Mouse (Mus musculus) ES-E14 (cell line): Measurements from ENCODE around the gene Thap11. TPM values are rescaled to one million over a fixed set of nuclear protein-coding genes. Genes with fewer than 3 reads are reported as not detected.

Experiments used
- DNase-seq: peaks from one replicate; pipeline ENCODE4 v3.0.0-alpha.2; 2013; ENCODE audit warnings: low read depth, low spot score
- H3K27ac ChIP-seq: 2 replicates; pipeline ENCODE4 v1.5.1; 2012; ENCODE audit warnings: low read depth, mild to moderate bottlenecking, low read length, moderate library complexity, mixed read lengths; ENCODE audit not compliant: poor library complexity, insufficient read depth, severe bottlenecking
- H3K36me3 ChIP-seq: 2 replicates; pipeline ENCODE4 v1.6.1; 2012; ENCODE audit warnings: mild to moderate bottlenecking, low read length, moderate library complexity, mixed read lengths; ENCODE audit not compliant: control insufficient read depth, poor library complexity, insufficient read depth, severe bottlenecking
- H3K4me1 ChIP-seq, 2 experiments: fragments of 150-350 bp in 1 of 2; sonication (generic) in 1 of 2; 2 replicates each; pipeline ENCODE4 v1.6.1; 2012; ENCODE audit warnings: low read length in 2 of 2, mild to moderate bottlenecking in 1 of 2, mixed read lengths in 1 of 2; ENCODE audit not compliant: control insufficient read depth in 2 of 2, insufficient read depth in 2 of 2, poor library complexity in 1 of 2
- H3K4me3 ChIP-seq, 2 experiments: fragments of 150-350 bp in 1 of 2; sonication (generic) in 1 of 2; 2 replicates each; pipeline ENCODE4 v1.5.1; 2012; ENCODE audit warnings: low read length in 2 of 2, low read depth in 1 of 2, mild to moderate bottlenecking in 1 of 2, mixed read lengths in 1 of 2; ENCODE audit not compliant: insufficient read depth in 1 of 2, poor library complexity in 1 of 2, severe bottlenecking in 1 of 2
- H3K9ac ChIP-seq: 2 replicates; pipeline ENCODE4 v1.6.1; 2012; ENCODE audit warnings: low read depth, mild to moderate bottlenecking, low read length, mixed read lengths; ENCODE audit not compliant: poor library complexity, insufficient read depth, severe bottlenecking
- H3K9me3 ChIP-seq: fragments of 150-350 bp; sonication (generic); 2 replicates; pipeline ENCODE4 v1.6.1; 2012; ENCODE audit warnings: low read depth, mild to moderate bottlenecking, low read length; ENCODE audit not compliant: control insufficient read depth, insufficient read depth
- CHD2 ChIP-seq: IDR thresholded peaks from 2 replicates; pipeline ENCODE4 v1.6.1; 2014; ENCODE audit warnings: mild to moderate bottlenecking, low read depth, low read length, inconsistent platforms
- HCFC1 ChIP-seq: IDR thresholded peaks from 2 replicates; pipeline ENCODE4 v1.6.1; 2012; ENCODE audit warnings: low read length, inconsistent platforms, borderline replicate concordance; ENCODE audit not compliant: insufficient read depth
- MAFK ChIP-seq: IDR thresholded peaks from 2 replicates; pipeline ENCODE4 v1.6.1; 2014; ENCODE audit warnings: mild to moderate bottlenecking, low read depth, low read length, inconsistent platforms; ENCODE audit not compliant: insufficient read depth
- ZC3H11A ChIP-seq: IDR thresholded peaks from 2 replicates; pipeline ENCODE4 v1.6.1; 2012; ENCODE audit warnings: low read depth, mild to moderate bottlenecking, inconsistent platforms, low read length, borderline replicate concordance
- ZNF384 ChIP-seq: IDR thresholded peaks from 2 replicates; pipeline ENCODE4 v1.6.1; 2012; ENCODE audit warnings: low read depth, low read length, inconsistent platforms
- in situ Hi-C, 2 experiments: fragments of 600-800 bp; cut with MboI; formaldehyde crosslinking; loops; one replicate each; pipeline ENCODE4 v1.15.1; 2025; ENCODE audit warnings: low sequenced_read_pairs in 2 of 2, inconsistent platforms in 1 of 2; ENCODE audit not compliant: unreplicated experiment in 2 of 2
- total RNA-seq: library from RNA; depleted of rRNA; stranded (reverse); fragments of 300-350 nt; gene quantifications from 2 replicates; pipeline ENCODE4 v1.2.3, GENCODE M21; 2012

The Thap11 gene
- total RNA-seq, 1 experiment: 52.5 TPM

GRCm38 (mm10) chr8:105819659-105820058, 35.3 kb upstream of the Thap11 start:
- H3K9me3 ChIP-seq: no peaks in the 10 kb centered on the region
- H3K36me3 ChIP-seq: peaks cover 8% of the 10 kb centered on the region; the same call in 1 of the 2 replicates
- DNase-seq: no peak
- H3K4me1 ChIP-seq: peaks cover 0 to 2% of the 10 kb centered on the region in 2 experiments; a peak in 1 of 4 replicates
- no peak for TF ChIP-seq MAFK
- TF ChIP-seq ZNF384: no peak
- TF ChIP-seq HCFC1: no peak
- TF ChIP-seq CHD2: no peak
- no peak overlapping the region for H3K9ac ChIP-seq
- H3K4me3 ChIP-seq: no peak overlapping the region
- in situ Hi-C loops: no loop called here
- no peak overlapping the region for H3K27ac ChIP-seq

- Histone ChIP-seq H3K9ac (no peak overlapping the region), H3K36me3 (peaks cover 8% of the 10 kb centered on the region; the same call in 1 of the 2 replicates), H3K9me3 (no peaks in the 10 kb centered on the region), H3K4me3 (no peak overlapping the region), H3K27ac (no peak overlapping the region), H3K4me1 (peaks cover 0 to 7% of the 10 kb centered on the region in 2 experiments; a peak in 1 of 4 replicates)
- no peak for DNase-seq
- in situ Hi-C loops: no loop called here
- no peak for TF ChIP-seq ZC3H11A
- TF ChIP-seq MAFK: no peak
- no peak for TF ChIP-seq ZNF384
- no peak for TF ChIP-seq CHD2
- TF ChIP-seq HCFC1: no peak
These were observed 34.0 kb upstream of the Thap11 start for GRCm38 (mm10) chr8:105820925-105821324.

- TF ChIP-seq CHD2 (no peak), HCFC1 (no peak), MAFK (no peak), ZNF384 (no peak), ZC3H11A (no peak)
- H3K36me3 ChIP-seq: peaks cover 8% of the 10 kb centered on the region; the same call in 1 of the 2 replicates
- DNase-seq: no peak
- H3K4me3 ChIP-seq: 0 out of 4 replicates have a peak overlapping the region, but pooled peaks of 1 of the 2 experiments have one; percentile 13
- peaks cover 0 to 7% of the 10 kb centered on the region in 2 experiments; a peak in 1 of 4 replicates for H3K4me1 ChIP-seq
- H3K9ac ChIP-seq: no peak overlapping the region
- in situ Hi-C loops: no loop called here
- H3K27ac ChIP-seq: no peak overlapping the region
- H3K9me3 ChIP-seq: no peaks in the 10 kb centered on the region
These were observed 29.4 kb upstream of the Thap11 start for GRCm38 (mm10) chr8:105825506-105825905.

GRCm38 (mm10) chr8:105826379-105826778, 28.6 kb upstream of the Thap11 start:
- Histone ChIP-seq H3K27ac (no peak overlapping the region), H3K9me3 (no peaks in the 10 kb centered on the region), H3K4me1 (peaks cover 0 to 7% of the 10 kb centered on the region in 2 experiments; a peak in 1 of 4 replicates), H3K9ac (peak overlapping the region; percentile 88), H3K36me3 (peaks cover 5% of the 10 kb centered on the region; the same call in 1 of the 2 replicates), H3K4me3 (peak overlapping the region; percentile 78)
- no peak for TF ChIP-seq MAFK
- TF ChIP-seq ZC3H11A: no peak
- no peak for TF ChIP-seq ZNF384
- no peak for TF ChIP-seq HCFC1
- TF ChIP-seq CHD2: no peak
- in situ Hi-C loops: no loop called here
- DNase-seq: no peak
